Comparison of ENCODE assay signal across 8 mouse cellular contexts in the genomic region with DNA sequence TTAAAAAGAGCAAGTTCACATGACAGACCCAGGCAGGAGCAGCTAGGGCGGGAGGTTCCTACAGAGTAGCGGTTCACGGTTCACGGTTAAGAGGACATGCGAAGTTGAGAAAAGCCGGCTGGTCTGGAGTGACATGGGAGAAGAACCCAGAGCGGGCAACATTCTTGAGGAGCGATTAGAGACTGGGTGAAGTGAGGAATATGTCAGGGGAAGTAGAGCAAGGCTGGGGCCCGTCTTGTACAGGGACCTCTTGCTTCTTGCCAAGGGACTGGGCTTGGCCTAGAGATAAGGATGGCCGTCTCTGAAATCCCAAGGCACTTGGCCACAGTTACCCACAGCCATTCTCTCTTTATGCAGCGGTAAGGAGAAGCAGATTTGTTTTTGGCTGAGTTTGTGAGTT. TPM values are rescaled to one million over a fixed set of nuclear protein-coding genes. Genes with fewer than 3 reads are reported as not detected.
DNase-seq lines count a peak whose midpoint lies in the region; ATAC-seq lines count a peak whose summit lies in the region.

No protein-coding gene starts in this region.

- peak overlapping the region; percentile 88 for H3K4me3 ChIP-seq in heart, embryonic 10.5 days
- H3K4me3 ChIP-seq in embryonic facial prominence, embryonic 13.5 days: peak overlapping the region; percentile 83
- peak overlapping the region; percentile 77 for H3K4me3 ChIP-seq in intestine, embryonic 14.5 days (ENCODE audit: low read depth, low read length)
- peak overlapping the region; percentile 87 for H3K4me3 ChIP-seq in midbrain, embryonic 16.5 days (ENCODE audit: low read depth, low read length)

- ATAC-seq in embryonic facial prominence, embryonic 13.5 days (ENCODE audit: insufficient number of reproducible peaks, insufficient read depth, low FRiP score, low TSS enrichment, low read depth): no peak
- ATAC-seq in intestine, embryonic 14.5 days (replicated peaks; ENCODE audit: low FRiP score, low TSS enrichment, low read depth): no peak
- no peak for ATAC-seq in midbrain, embryonic 16.5 days

- 17% methylated on average over 11 of the region's 11 CpGs for WGBS in heart, embryonic 10.5 days
- 48% methylated on average over 11 of the region's 11 CpGs for WGBS in embryonic facial prominence, embryonic 13.5 days
- WGBS in intestine, embryonic 14.5 days: 29% methylated on average over 11 of the region's 11 CpGs
- 48% methylated on average over 11 of the region's 11 CpGs for WGBS in midbrain, embryonic 16.5 days

- H3K27ac ChIP-seq in heart, embryonic 10.5 days: peak overlapping the region; percentile 98
- H3K27ac ChIP-seq in embryonic facial prominence, embryonic 13.5 days: peak overlapping the region; percentile 51; the same call in 1 of the 2 replicates
- H3K27ac ChIP-seq in intestine, embryonic 14.5 days (ENCODE audit: low read depth): 0 out of 2 replicates have a peak overlapping the region, but pooled peaks have one; percentile 5
- no peak overlapping the region for H3K27ac ChIP-seq in midbrain, embryonic 16.5 days (ENCODE audit: low read length)

- DNase-seq in heart, embryonic 10.5 days (ENCODE audit: low spot score): no peak
- DNase-seq in heart, adult 11 months: no peak
- peak; percentile 54 for DNase-seq in intestine, embryonic 14.5 days (ENCODE audit: low spot score)
- DNase-seq in spleen, postnatal 36 days (ENCODE audit: low spot score in 2 of 2): no peak
- DNase-seq in layer of hippocampus, postnatal 36 days: no peak
- DNase-seq in right cerebral cortex, postnatal 14 days: no peak

- H3K36me3 ChIP-seq in heart, embryonic 10.5 days: peaks cover 31% of the 10 kb centered on the region
- peaks cover 14% of the 10 kb centered on the region for H3K36me3 ChIP-seq in embryonic facial prominence, embryonic 13.5 days
- H3K36me3 ChIP-seq in intestine, embryonic 14.5 days (ENCODE audit: control insufficient read depth, insufficient read depth, low read length): no peaks in the 10 kb centered on the region
- H3K36me3 ChIP-seq in midbrain, embryonic 16.5 days (ENCODE audit: control insufficient read depth, insufficient read depth, low read length): no peaks in the 10 kb centered on the region

- peak overlapping the region; percentile 73 for H3K4me2 ChIP-seq in embryonic facial prominence, embryonic 13.5 days
- peak overlapping the region; percentile 87 for H3K4me2 ChIP-seq in intestine, embryonic 14.5 days (ENCODE audit: low read length)
- peak overlapping the region; percentile 79 for H3K4me2 ChIP-seq in midbrain, embryonic 16.5 days (ENCODE audit: low read length)

- H3K4me1 ChIP-seq in heart, embryonic 10.5 days: peaks cover 54% of the 10 kb centered on the region
- peaks cover 32% of the 10 kb centered on the region for H3K4me1 ChIP-seq in embryonic facial prominence, embryonic 13.5 days
- H3K4me1 ChIP-seq in intestine, embryonic 14.5 days (replicated peaks; ENCODE audit: control insufficient read depth, insufficient read depth, low read length): peaks cover 24% of the 10 kb centered on the region
- H3K4me1 ChIP-seq in midbrain, embryonic 16.5 days (ENCODE audit: control insufficient read depth, insufficient read depth, low read length): peaks cover 29% of the 10 kb centered on the region

- H3K9ac ChIP-seq in embryonic facial prominence, embryonic 13.5 days: peak overlapping the region; percentile 94
- H3K9ac ChIP-seq in intestine, embryonic 14.5 days (ENCODE audit: low read length): peak overlapping the region; percentile 83
- peak overlapping the region; percentile 92; the same call in 1 of the 2 replicates for H3K9ac ChIP-seq in midbrain, embryonic 16.5 days (ENCODE audit: low read depth, low read length)

- H3K9me3 ChIP-seq in heart, embryonic 10.5 days: no peaks in the 10 kb centered on the region
- H3K9me3 ChIP-seq in embryonic facial prominence, embryonic 13.5 days: no peaks in the 10 kb centered on the region
- H3K9me3 ChIP-seq in intestine, embryonic 14.5 days (ENCODE audit: control insufficient read depth, low read length): no peaks in the 10 kb centered on the region
- H3K9me3 ChIP-seq in midbrain, embryonic 16.5 days (replicated peaks; ENCODE audit: control insufficient read depth, low read length, poor library complexity, severe bottlenecking): no peaks in the 10 kb centered on the region

- no peaks in the 10 kb centered on the region for H3K27me3 ChIP-seq in heart, embryonic 10.5 days (ENCODE audit: insufficient read depth, poor library complexity, severe bottlenecking)
- H3K27me3 ChIP-seq in embryonic facial prominence, embryonic 13.5 days: no peaks in the 10 kb centered on the region
- H3K27me3 ChIP-seq in intestine, embryonic 14.5 days (replicated peaks; ENCODE audit: control insufficient read depth, insufficient read depth, low read length): no peaks in the 10 kb centered on the region
- no peaks in the 10 kb centered on the region for H3K27me3 ChIP-seq in midbrain, embryonic 16.5 days (ENCODE audit: control insufficient read depth, insufficient read depth, low read depth, low read length)

RNA-seq across cellular contexts. Expression of a gene that starts 1.8 kb away (rescaled TPM):
- polyA plus RNA-seq in heart, embryonic 10.5 days (2016; fragmentation: Nextera tagmentation; extraction: Ambion mirVana): 159 and 166 TPM in 2 replicates
- polyA plus RNA-seq in embryonic facial prominence, embryonic 13.5 days (2015; fragmentation: Nextera tagmentation; extraction: Ambion mirVana): 92.2 and 100 TPM in 2 replicates
- 58.5 and 69.5 TPM in 2 replicates for polyA plus RNA-seq in intestine, embryonic 14.5 days (2014; fragmentation: Nextera tagmentation; extraction: Ambion mirVana)
- 54.4 and 63.7 TPM in 2 replicates for polyA plus RNA-seq in midbrain, embryonic 16.5 days (2015; fragmentation: Nextera tagmentation; extraction: Ambion mirVana)
- total RNA-seq in layer of hippocampus, postnatal 36 days (2021): 1 to 10 TPM; 4.9 to 5.6 TPM
